Mouse (Mus musculus) frontal cortex, postnatal 36 days (tissue): ENCODE results near the gene March2.
"Not testable (repeated sequence)": the region's sequence is repeated elsewhere in the genome, so short reads cannot be mapped to it uniquely, and the experiment has no call there.

Source experiments
- DNase-seq, 2 experiments: peaks; one replicate each; pipeline ENCODE4 v3.0.0; 2022; ENCODE audit warnings: low spot score in 2 of 2

The March2 gene

GRCm38 (mm10) chr17:33718384-33718881, at the start of gene March2:
Gene March2, minus strand, starts transcription at chr17:33718670.
- peak; percentile 94 to 97 for DNase-seq

DNA sequence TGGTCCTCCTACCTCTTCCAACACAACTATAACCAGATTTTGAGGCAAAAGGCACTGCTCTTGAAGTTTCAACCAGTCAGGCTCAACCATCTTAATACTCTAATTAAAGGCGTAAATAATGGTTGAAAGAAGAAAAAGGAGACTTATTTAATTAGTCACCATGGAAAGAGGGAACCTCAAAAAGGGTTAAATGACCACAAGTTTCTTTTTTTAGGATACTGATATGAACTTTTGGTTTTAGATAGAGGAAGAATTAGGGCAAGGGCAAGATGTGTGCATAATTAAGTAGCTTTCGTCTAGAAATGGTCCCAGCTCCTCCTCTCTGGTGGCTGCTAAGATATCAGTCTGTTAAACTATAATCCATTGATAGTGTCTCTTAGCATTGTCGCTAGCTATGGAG, 47.9 kb upstream of the March2 start:
- DNase-seq, result no peak

DNA sequence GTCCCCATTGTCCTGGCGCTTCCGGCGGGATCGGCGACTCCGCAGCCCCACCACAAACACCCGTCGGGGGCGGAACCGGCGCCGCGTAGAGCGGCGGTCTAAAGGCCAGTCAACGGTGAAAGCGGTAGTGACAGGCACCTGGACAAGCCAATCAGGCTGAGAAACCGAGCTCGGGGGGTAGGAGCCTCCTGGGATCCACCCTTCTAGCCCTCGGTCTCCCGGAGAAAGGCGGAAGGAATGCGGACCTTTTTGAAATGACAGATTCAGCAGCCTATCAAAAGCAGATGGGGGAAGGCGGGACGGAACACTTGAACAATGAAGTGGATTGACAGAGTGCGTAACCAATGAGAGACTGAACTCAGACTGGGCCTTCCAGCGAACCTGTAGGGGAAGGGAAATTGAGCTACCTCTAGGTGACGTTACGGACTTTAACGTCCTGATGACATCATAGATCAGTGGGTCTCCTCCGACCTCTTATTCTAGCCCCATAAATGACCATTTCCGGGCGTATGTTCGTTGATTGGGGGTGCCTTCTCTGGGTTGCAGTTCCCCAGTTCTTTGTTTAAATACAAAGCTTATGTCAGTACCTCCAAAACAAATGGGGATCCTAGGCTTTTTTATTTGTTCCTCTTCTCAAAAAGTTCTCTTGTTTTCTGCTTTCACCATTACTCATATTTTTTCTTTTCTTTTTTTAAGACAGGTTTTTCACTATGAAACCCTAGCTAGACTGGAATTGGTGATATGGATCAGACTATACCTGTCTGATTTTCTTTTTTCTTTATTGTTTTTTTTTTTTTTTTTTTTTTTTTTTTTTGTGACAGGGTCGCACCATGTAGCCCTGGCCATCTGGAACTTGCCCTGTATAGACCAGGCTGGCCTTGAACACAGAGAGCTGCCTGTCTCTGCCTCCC, 42.0 kb upstream of the March2 start, which contains the start of gene Rab11b:
Gene Rab11b (minus strand): TSS at position 276 of the 911 bp plus-strand sequence.
- DNase-seq, result peak; percentile 100

GRCm38 (mm10) chr17:33759767-33760254, 41.3 kb upstream of the March2 start:
- DNase-seq, result peak; percentile 83 to 88

DNA sequence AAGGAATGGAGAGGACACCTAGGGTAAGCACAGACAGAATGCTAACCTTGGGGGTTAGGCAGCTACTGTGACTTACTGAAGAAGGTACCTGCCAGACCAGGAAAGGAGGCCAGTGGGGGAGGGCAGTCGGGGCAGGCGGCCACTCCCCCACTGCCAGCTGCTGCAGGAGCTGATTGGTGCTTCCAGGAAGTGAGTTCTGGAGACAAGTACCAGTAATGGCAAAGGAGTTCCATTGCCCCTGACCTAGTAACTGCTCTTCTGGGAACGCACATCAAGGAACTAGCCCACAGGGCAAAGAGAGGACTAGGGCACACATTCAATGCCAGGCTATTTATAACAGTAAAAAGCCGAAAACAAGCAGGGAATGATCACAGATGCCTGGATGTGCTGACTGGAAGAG, 38.8 kb upstream of the March2 start:
- no peak for DNase-seq

- no peak for DNase-seq
These were observed 37.8 kb upstream of the March2 start for GRCm38 (mm10) chr17:33756108-33756790.

- DNase-seq, result no peak
These were observed 37.1 kb upstream of the March2 start for GRCm38 (mm10) chr17:33755418-33756107.

DNA sequence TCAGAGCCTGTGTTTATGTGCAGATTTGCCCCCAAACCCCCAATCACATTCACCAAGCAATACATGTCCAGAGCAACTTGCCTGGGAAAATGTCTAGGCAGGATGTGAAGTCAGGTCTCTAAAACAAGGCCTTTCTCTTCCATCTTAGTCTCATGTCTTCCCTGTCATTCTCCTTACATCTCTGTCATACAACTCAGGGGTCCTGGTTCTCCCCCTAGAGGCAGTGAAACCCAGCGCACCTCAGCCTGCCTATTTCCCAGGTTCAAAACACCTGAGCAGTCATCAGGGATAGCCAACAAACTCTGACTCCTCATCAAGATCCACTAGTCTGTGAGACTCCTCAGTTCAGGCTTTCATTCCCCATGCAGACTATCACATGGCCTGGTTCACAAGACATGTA, 36.2 kb upstream of the March2 start:
- DNase-seq, result no peak

GRCm38 (mm10) chr17:33752297-33752696, 33.8 kb upstream of the March2 start:
- DNase-seq, result no peak

- DNase-seq, result no peak
These were observed 32.7 kb upstream of the March2 start for GRCm38 (mm10) chr17:33751181-33751580.

DNA sequence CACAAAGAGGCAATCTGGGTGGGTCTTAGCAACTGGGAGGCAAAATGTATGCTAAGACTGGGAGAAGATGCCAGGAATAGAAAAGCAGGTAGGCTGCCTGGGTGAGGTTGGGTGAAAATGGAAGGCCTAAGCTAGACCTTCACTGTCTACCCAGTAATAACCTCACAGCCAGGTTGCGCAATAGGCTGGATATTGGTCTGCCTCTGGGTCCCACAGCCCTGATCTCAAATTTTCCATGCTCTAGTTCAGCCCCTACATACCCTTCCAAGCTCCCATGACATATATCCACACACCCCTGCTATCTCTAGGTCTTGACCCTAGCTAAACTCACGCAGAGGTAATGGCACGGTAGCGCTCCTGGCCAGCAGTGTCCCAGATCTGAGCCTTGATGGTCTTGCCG, 31.0 kb upstream of the March2 start:
- DNase-seq, result no peak

- DNase-seq, result no peak
These were observed 27.5 kb upstream of the March2 start for GRCm38 (mm10) chr17:33746011-33746410.

- DNase-seq, result no peak
These were observed 26.4 kb upstream of the March2 start for GRCm38 (mm10) chr17:33744686-33745384.

DNA sequence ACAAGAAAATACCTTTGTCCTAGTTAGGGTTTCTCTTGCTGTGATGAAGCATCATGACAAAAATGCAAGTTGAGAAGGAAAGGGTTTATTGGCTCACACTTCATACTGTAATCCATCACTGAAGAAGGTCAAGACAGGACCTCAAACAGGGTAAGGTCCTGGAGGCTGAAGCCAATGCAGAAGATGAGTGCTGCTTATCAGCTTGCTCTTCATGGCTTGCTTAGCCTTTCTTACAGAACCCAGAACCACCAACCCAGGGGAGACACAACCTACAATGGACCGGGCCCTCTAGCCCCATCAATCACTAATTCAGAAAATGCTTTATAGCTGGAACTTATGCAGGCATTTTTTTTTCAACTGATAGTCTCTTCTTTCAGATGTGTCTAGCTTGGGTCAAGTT, 23.9 kb upstream of the March2 start:
- no peak for DNase-seq

DNA sequence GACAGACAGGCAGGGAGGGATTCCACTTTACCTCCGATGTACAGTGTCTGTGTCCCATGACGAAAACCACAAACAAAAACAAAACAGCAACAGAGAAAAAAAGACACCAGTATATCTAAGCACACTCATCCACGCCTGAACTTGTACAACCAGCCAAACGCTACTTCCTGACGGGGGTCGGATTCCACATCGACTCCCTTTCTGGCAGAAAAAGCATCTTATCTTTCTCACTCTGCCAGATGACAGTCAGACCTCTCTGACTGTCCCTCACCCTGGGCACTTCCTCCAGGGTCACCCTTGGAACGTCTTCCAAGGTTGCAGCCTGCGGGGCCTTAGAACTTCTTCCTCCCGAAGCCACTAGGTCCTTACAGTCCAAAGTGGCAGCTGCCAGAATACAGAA, 15.1 kb upstream of the March2 start:
- not testable (repeated sequence) for DNase-seq

- DNase-seq, result not testable (repeated sequence)
These were observed 14.2 kb upstream of the March2 start for GRCm38 (mm10) chr17:33732556-33733083.

GRCm38 (mm10) chr17:33729215-33729614, 10.7 kb upstream of the March2 start:
- no peak for DNase-seq

DNA sequence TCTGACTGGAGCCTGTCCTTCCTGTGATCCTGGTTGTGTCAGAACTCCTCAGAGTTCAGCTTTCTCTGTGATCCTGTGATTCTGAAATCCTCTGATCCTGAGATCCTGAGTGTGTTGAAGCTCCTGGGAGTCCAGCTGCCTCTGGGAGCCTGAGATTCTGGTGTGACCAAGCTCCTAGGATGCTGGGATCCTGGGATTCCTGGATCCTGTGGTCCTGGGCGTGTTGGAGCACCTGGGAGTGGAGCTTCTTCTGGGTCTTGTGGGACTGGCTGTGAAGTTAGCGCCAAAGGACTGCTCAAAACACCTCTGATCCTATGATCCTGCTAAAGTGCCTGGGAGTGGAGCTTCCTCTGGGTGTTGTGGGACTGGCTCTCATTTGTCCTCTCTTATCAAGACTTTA, 9.9 kb upstream of the March2 start:
- DNase-seq, result no peak

DNA sequence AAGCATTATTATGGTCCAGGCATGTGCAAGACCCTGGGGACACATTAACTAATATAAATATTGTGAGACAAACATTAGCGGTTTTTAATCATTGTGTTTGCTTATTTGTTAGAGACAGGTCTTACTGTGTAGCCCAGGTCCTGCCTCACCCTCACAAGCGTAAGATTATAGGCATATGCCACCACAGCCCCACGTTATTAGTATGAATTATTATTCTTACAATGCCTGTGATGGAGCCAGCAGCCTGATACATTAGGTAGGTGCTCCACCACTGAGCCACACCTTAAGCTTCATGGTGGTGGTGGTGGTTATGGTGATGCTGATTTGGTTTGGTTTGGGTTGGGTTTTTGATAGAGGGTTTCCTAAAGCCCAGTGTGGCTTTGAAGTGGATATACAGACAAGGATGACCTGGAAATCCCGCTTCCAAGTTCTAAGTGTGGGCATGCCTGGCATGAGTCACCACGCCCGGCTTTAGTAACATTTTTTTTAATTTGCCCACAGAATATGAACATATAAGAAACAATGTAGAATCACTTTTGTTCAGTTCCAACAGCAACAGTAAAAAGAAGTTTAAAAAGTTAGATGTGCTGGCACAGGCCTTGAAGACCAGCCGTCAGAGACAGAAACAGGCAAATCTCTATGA, 1.4 kb upstream of the March2 start:
- peak in 1 of 2 experiments; percentile 8 for DNase-seq

GRCm38 (mm10) chr17:33718944-33719725, 665 bp upstream of the March2 start:
- no peak for DNase-seq
